Mouse (Mus musculus) heart, embryonic 10.5 days (tissue): ENCODE data around the gene Ddx54. TPM values are rescaled to one million over a fixed set of nuclear protein-coding genes. Genes with fewer than 3 reads are reported as not detected.

Experiments used
- DNase-seq: peaks from one replicate; pipeline ENCODE4 v3.0.0-alpha.2; 2017; ENCODE audit warnings: low spot score
- H3K27ac ChIP-seq: fragments of 300-500 bp; sonication (generic); 2 replicates; pipeline ENCODE4 v1.5.1; 2016; ENCODE audit warnings: mild to moderate bottlenecking
- H3K27me3 ChIP-seq: fragments of 300-500 bp; sonication (generic); 2 replicates; pipeline ENCODE4 v1.6.1; 2016; ENCODE audit warnings: mild to moderate bottlenecking; ENCODE audit not compliant: poor library complexity, insufficient read depth, severe bottlenecking
- H3K36me3 ChIP-seq: fragments of 300-500 bp; sonication (generic); 2 replicates; pipeline ENCODE4 v1.6.1; 2016; ENCODE audit warnings: mild to moderate bottlenecking, moderate library complexity
- H3K4me1 ChIP-seq: fragments of 300-500 bp; sonication (generic); 2 replicates; pipeline ENCODE4 v1.6.1; 2016; ENCODE audit warnings: mild to moderate bottlenecking
- H3K4me3 ChIP-seq: fragments of 300-500 bp; sonication (generic); 2 replicates; pipeline ENCODE4 v1.5.1; 2016; ENCODE audit warnings: mild to moderate bottlenecking, moderate library complexity
- H3K9me3 ChIP-seq: fragments of 300-500 bp; sonication (generic); 2 replicates; pipeline ENCODE4 v1.6.1; 2016; ENCODE audit warnings: mild to moderate bottlenecking, moderate library complexity
- WGBS: fragments of 180-500 bp; shearing (Covaris S2); methylation state at CpG from one replicate; pipeline ENCODE4 v1.1.7; 2016; 5-methylcytosine and 5-hydroxymethylcytosine counted together
- polyA plus RNA-seq: library from polyadenylated mRNA; unstranded; fragments of >200 nt; fragmentation: Nextera tagmentation; extraction: Ambion mirVana; gene quantifications from 2 replicates; pipeline ENCODE4 v1.2.1, GENCODE M21; 2016

Ddx54 gene
- polyA plus RNA-seq, 1 experiment from 2014 or later: 49.4 TPM

DNA sequence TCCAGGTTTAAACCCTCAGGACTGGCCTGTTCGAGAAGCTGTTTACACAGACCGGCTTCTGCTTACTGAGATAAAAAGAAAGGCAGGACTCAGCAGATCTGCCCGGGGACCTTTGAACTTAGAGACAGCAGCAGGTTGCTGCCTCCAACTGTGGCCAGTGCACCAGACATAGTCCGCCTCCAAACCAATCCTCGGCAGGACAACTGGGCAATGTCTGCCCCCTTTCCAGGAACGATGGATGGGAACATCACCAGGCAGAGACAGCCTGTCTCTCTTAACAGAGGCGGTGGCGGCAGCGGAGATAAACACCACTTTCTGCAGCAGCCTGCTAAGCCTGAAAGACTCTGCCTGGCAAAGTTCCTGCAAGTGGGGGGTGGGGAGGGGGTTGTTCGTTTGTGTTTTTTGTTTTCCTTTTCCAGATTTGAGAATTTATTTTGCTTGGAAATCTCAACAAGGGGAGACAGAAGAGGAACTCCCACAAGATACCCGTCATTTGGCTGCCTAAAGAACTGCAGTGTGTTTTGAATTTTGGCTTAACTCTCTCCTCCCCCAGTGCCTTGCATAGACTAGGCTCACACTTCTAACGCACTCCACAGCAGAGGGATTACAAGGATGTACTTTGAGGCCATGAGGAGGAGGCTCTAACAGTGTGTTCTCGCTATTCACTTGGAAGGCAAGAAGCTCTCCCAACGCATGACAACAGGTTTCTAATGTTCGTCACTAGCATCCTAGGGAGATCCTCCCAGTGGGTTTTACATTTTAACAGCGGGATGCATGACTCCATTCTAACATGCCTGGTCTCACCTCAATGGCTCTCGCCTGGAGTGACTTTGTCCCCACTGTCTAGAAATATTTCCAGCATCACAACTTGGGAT, 25.6 kb upstream of the Ddx54 start:
- no peak for DNase-seq
- WGBS: 6% methylated on average over 17 of the region's 17 CpGs
- Histone ChIP-seq H3K4me3 (peak overlapping the region; percentile 90), H3K27ac (peak overlapping the region; percentile 91), H3K9me3 (no peaks in the 10 kb centered on the region), H3K36me3 (peaks cover 29% of the 10 kb centered on the region), H3K4me1 (peaks cover 37% of the 10 kb centered on the region), H3K27me3 (no peaks in the 10 kb centered on the region)

DNA sequence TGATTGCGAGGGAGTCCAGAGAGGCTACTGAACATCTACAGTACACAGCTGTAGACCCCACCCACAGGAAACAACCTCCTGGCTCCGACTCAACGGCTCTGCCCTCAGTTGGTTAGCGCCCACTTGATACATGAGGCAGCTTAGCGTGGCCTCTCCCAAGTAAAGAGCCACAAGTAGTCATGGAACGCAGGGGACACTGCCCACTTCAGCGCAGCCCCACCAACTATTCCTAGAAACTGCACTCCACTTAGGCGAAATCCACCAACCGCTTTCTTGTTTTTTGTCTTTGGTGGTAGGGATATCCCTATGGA, 25.0 kb upstream of the Ddx54 start:
- Histone ChIP-seq H3K9me3 (no peaks in the 10 kb centered on the region), H3K4me3 (peak overlapping the region; percentile 90), H3K27me3 (no peaks in the 10 kb centered on the region), H3K36me3 (peaks cover 25% of the 10 kb centered on the region), H3K27ac (peak overlapping the region; percentile 91), H3K4me1 (peaks cover 34% of the 10 kb centered on the region)
- WGBS: 20% methylated on average over 9 of the region's 9 CpGs
- DNase-seq: no peak

DNA sequence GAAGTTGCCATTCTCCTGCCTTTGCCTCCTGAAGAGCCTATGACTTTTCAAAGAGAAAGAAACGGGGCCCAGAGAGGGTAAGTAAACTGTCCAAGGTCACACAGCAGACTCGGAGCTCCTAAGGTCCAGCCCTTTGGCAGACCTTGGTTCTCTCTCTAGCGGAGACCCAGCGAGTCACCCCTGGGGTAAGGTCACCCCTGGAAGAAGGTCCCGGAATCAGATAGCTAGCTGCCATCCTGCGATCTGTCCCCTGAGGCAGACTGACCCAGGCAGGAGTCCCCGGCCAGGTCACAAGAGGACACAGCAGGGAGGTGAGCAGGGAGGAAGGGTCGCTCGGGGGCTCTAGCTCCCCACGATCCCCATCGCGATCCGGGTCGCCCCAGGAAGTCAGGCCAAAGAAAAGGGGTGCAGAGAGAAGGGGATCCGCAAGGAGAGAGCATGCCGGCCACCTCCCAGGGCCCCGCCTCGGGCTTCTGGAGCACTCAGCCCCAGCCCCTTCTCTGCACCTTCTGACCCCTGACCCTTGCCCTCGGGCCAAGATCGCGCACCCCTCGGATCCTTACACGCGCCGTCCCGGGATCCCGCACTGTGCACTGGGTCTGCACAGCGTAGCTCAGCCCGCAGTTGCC, 24.5 kb upstream of the Ddx54 start:
- no peaks in the 10 kb centered on the region for H3K9me3 ChIP-seq
- no peak for DNase-seq
- H3K4me1 ChIP-seq: peaks cover 34% of the 10 kb centered on the region
- under 1% methylated on average over 29 of the region's 29 CpGs for WGBS
- H3K27me3 ChIP-seq: no peaks in the 10 kb centered on the region
- peaks cover 21% of the 10 kb centered on the region for H3K36me3 ChIP-seq
- H3K27ac ChIP-seq: peak overlapping the region; percentile 91
- peak overlapping the region; percentile 90 for H3K4me3 ChIP-seq

DNA sequence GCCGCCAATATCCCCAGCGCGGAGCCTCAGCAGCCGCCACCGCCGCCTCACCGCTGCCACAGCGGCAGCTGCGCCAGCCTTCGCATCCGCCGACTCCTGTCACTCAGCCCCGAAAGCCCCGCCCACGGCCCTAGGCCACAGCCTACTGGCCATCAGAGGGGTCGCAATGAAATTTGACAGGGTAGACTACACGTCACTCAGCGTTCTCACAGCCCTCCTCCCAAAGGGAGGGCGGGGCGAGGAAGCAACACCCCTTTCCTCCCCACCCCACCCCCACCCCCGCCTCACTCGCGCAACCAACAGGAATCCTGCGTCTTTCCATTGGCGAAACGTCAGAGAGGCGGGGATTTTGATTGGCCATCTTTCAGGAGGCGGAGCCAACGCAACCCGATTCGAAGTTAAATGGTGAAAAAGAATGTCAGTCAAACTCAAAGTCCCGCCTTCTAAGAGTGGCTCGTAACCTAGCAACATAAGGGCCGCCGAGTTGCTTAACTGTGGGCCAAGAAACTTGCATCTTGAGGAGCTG, 23.9 kb upstream of the Ddx54 start, which contains the start of the genes Tpcn1 and Iqcd:
Gene Tpcn1 (minus strand): TSS at position 105 of the 526 bp plus-strand sequence.
Gene Iqcd (plus strand): TSS at position 448 of the 526 bp plus-strand sequence.
- Histone ChIP-seq H3K4me3 (peak within 1 kb of the TSS; percentile 90), H3K27ac (peak within 1 kb of the TSS; percentile 91), H3K36me3 (peaks cover 15% of the 10 kb centered on the region), H3K4me1 (peaks cover 34% of the 10 kb centered on the region), H3K27me3 (no peaks in the 10 kb centered on the region), H3K9me3 (no peaks in the 10 kb centered on the region)
- under 1% methylated on average over 35 of the region's 35 CpGs for WGBS
- peak; percentile 99 for DNase-seq

DNA sequence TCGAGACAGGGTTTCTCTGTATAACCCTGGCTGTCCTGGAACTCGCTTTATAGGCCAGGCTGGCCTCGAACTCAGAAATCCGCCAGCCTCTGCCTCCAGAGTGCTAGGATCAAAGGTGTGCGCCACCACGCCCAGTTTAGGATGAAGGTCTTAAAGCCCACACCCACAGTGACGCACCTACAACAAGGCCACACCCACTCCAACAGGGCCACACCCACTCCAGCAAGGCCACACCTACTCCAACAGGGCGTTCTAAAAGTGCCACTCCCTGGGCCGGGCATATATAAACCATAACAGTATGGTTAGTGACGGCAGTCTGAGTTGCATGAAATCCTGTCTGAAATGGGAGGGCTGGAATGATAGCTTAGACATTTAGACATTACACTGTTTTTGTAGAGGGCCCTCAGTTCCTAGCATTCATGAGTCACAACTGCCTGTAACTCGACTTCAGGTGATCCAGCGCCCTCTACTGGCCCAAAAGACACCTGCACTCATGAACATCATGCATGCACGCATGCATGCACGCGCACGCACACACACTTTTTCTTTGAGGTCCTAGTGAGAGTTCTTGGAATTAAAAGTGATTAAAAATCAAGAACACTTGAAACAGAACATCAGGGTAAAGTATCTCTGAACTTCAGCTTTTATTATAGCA, 22.1 kb upstream of the Ddx54 start:
- H3K27ac ChIP-seq: no peak overlapping the region
- DNase-seq: no peak

DNA sequence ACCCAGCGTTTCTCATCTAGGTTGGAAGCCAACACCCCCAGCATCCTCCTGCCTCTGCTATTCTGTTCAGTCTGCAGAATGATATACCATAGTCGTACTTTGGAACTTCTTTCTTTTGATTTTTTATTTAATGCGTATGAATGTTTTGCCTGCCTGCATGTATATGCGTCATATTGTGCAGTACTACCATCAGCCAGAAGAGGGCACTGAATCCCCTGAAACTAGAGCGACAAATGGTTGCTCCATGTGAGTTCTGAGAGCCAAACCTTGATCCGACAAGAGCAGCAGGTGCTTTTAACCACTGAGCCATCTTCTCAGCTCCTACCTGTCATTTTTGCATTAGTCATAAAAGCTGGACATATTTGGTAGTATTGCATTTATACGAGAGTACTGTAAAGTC, 20.4 kb upstream of the Ddx54 start:
- Histone ChIP-seq H3K27ac (no peak overlapping the region), H3K36me3 (no peaks in the 10 kb centered on the region), H3K9me3 (no peaks in the 10 kb centered on the region), H3K4me1 (peaks cover 19% of the 10 kb centered on the region), H3K27me3 (peaks cover 15% of the 10 kb centered on the region), H3K4me3 (no peak overlapping the region)
- 57% methylated on average over 7 of the region's 7 CpGs for WGBS
- DNase-seq: no peak

More for the DNA sequence above, 22.1 kb upstream of the Ddx54 start:
- Histone ChIP-seq H3K4me3 (no peak overlapping the region), H3K4me1 (peaks cover 28% of the 10 kb centered on the region), H3K36me3 (no peaks in the 10 kb centered on the region), H3K27me3 (peaks cover 1% of the 10 kb centered on the region), H3K9me3 (no peaks in the 10 kb centered on the region)
- WGBS: 66% methylated on average over 16 of the region's 16 CpGs

DNA sequence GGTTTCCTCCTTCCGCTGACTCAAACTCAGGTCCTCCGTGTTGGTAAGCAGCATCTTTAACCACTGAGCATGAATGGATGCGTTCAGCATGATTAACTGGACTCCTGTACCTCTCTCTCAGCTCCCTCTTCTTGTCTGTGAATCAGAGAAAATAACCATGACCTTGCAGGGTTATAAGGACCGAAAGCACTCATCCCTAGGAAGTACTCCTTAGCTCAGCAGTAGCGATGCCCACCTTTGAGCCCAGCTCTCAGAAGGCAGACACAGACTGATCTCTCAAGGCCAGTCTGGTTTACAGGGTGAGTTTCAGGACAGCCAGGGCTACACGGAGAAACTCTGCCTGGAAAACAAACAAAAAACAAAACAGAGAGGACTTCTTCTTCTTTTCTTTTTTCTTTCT, 18.1 kb upstream of the Ddx54 start:
- H3K27ac ChIP-seq: no peak overlapping the region
- no peaks in the 10 kb centered on the region for H3K9me3 ChIP-seq
- peaks cover 6% of the 10 kb centered on the region; the same call in 1 of the 2 replicates for H3K4me1 ChIP-seq
- no peak for DNase-seq
- H3K27me3 ChIP-seq: peaks cover 39% of the 10 kb centered on the region
- WGBS: 74% methylated on average over 6 of the region's 6 CpGs
- no peaks in the 10 kb centered on the region for H3K36me3 ChIP-seq
- H3K4me3 ChIP-seq: no peak overlapping the region

DNA sequence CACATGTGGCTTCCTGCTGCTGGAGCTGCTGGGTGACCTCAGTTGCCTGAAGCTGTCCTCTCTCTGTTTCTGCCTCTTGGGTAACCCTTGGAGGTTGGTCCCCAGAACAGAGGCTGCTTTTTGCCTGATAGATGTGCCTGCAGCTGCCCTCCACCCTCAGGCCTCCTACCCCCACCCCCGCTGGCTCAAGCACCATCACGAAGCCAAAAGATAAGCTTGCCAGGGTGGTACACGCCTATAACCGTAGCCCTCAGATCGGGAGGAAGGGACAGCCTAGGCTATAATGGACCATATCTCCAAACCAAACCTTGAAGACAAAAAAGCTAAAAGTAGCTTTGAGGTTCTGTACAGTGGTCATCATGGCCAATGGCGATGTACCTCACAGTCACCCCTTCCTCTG, 12.9 kb upstream of the Ddx54 start:
- Histone ChIP-seq H3K4me1 (peaks cover 25% of the 10 kb centered on the region), H3K4me3 (no peak overlapping the region), H3K27me3 (peaks cover 69% of the 10 kb centered on the region), H3K27ac (no peak overlapping the region), H3K9me3 (no peaks in the 10 kb centered on the region), H3K36me3 (no peaks in the 10 kb centered on the region)
- no peak for DNase-seq
- 60% methylated on average over 6 of the region's 6 CpGs for whole genome bisulfite sequencing

DNA sequence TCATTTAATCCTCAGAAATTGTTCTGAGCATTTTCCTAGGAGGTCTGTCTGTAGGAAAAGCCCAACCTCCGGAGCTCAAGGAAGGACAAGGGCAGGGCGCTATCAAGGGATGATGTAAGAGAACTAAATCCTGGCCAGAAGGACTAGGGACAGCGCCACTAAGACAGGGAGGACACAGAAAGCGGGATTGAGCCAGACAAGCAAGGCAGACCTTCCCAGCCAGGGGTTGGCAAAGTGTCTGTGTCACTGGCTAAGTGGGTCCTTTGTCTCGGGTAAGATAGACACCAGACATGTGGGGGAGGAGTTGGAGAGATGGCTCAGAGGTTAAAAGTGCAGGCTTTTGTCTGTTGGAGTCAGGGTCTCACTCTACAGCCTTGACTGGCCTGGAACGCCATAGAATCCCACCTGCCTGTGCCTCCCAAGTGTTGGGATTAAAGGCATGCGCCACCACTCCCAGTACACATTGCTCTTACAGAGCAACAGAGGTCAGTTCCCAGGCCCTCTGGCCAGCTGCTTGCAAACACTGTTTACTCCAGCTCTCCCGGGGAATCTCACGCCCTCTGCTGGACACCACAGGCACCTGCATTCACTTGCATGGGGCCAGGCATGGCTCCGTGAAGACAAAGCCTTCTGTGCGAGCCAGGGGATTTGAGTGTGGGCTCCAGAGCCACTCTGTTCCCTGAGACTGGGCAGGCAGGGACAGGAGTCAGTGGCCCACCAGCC, 11.4 kb upstream of the Ddx54 start:
- Histone ChIP-seq H3K4me3 (no peak overlapping the region), H3K27me3 (peaks cover 62% of the 10 kb centered on the region), H3K4me1 (peaks cover 30% of the 10 kb centered on the region), H3K27ac (peak overlapping the region; percentile 54; the same call in 1 of the 2 replicates), H3K36me3 (no peaks in the 10 kb centered on the region), H3K9me3 (no peaks in the 10 kb centered on the region)
- no peak for DNase-seq
- WGBS: 40% methylated on average over 11 of the region's 11 CpGs

DNA sequence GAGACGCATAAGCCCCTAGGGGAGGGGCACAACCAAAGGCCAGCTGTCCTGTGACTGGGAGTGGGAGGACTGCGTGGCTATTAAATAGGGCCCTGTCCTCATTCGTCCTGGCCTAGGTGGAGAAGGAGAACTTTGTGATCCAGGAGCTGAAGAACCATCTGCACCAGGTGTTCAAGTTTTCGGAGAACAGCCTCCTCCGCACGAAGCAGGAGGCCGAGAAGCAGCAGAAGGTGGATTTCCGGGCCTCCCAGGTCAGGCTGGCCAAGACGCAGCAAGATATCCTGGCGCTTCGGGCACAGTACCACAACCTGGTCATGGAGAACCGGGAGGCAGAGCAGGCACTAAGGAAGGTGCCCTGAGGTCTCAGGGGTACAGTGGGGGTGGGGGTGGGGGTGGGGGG, 10.3 kb upstream of the Ddx54 start:
- Histone ChIP-seq H3K4me3 (no peak overlapping the region), H3K4me1 (peaks cover 30% of the 10 kb centered on the region), H3K36me3 (no peaks in the 10 kb centered on the region), H3K27ac (0 out of 2 replicates have a peak overlapping the region, but pooled peaks have one; percentile 9), H3K27me3 (peaks cover 63% of the 10 kb centered on the region), H3K9me3 (no peaks in the 10 kb centered on the region)
- 88% methylated on average over 12 of the region's 12 CpGs for WGBS
- DNase-seq: no peak

DNA sequence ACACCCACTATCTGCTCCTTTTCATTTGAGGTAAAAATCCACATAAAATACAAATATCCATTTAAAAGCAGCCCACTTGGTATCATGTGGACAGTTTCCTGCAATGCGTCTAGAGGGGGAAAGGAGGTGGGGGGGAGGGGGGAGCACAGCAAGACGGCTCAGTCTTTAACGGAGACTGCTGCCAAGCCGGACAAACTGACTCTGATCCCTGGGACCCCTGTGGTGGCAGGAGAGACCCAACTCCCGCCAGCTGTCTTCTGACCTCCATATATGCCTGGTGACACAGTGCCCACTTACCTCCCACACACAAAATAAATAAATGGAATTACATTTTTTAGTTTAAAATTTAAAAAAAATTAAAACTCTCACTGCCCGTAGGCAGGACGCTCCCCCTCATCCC, 9.0 kb upstream of the Ddx54 start:
- Histone ChIP-seq H3K27me3 (peaks cover 50% of the 10 kb centered on the region), H3K4me3 (no peak overlapping the region), H3K4me1 (peaks cover 30% of the 10 kb centered on the region), H3K36me3 (peaks cover 8% of the 10 kb centered on the region), H3K9me3 (no peaks in the 10 kb centered on the region), H3K27ac (no peak overlapping the region)
- no peak for DNase-seq
- 71% methylated on average over 7 of the region's 7 CpGs for WGBS

DNA sequence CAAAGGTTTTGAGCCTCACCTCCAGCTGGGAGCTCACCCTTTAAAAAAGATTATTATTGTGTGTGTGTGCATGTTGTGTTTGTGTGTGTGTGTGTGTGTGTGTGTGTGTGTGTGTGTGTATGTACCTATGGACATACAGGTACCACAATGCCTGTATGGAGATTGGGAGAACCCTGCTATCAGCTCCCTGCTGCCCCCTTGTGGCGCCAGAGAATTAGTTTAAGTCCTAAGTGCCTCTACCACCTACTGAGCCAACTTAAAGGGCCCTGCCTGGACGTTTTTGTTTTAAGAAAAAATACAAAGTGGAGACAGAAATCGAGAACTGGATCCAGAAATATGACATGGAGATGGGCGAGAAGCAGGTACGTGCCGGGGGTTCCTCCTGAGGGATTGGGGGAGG, 7.7 kb upstream of the Ddx54 start:
- WGBS: 1% methylated on average over 6 of the region's 6 CpGs
- H3K9me3 ChIP-seq: no peaks in the 10 kb centered on the region
- H3K27ac ChIP-seq: 0 out of 2 replicates have a peak overlapping the region, but pooled peaks have one; percentile 62
- peaks cover 20% of the 10 kb centered on the region for H3K36me3 ChIP-seq
- peaks cover 25% of the 10 kb centered on the region for H3K4me1 ChIP-seq
- no peak for DNase-seq
- H3K4me3 ChIP-seq: peak overlapping the region; percentile 50
- H3K27me3 ChIP-seq: peaks cover 36% of the 10 kb centered on the region
